Mouse (Mus musculus): Measurements from ENCODE around the gene Plcxd3.

- TF ChIP-seq GATA1 (IDR thresholded peaks at IDR 0.05; ENCODE audit: borderline replicate concordance, low read length) (no peak), FLI1 (IDR thresholded peaks at IDR 0.05; ENCODE audit: low read length) (no peak)
Measured at GRCm38 (mm10) chr15:4503366-4503765, 128.1 kb downstream of the Plcxd3 start.

All from megakaryocyte, embryonic 14.5 days (primary cell).